Comparison of ENCODE assay signal across 8 mouse cellular contexts in the genomic region with DNA sequence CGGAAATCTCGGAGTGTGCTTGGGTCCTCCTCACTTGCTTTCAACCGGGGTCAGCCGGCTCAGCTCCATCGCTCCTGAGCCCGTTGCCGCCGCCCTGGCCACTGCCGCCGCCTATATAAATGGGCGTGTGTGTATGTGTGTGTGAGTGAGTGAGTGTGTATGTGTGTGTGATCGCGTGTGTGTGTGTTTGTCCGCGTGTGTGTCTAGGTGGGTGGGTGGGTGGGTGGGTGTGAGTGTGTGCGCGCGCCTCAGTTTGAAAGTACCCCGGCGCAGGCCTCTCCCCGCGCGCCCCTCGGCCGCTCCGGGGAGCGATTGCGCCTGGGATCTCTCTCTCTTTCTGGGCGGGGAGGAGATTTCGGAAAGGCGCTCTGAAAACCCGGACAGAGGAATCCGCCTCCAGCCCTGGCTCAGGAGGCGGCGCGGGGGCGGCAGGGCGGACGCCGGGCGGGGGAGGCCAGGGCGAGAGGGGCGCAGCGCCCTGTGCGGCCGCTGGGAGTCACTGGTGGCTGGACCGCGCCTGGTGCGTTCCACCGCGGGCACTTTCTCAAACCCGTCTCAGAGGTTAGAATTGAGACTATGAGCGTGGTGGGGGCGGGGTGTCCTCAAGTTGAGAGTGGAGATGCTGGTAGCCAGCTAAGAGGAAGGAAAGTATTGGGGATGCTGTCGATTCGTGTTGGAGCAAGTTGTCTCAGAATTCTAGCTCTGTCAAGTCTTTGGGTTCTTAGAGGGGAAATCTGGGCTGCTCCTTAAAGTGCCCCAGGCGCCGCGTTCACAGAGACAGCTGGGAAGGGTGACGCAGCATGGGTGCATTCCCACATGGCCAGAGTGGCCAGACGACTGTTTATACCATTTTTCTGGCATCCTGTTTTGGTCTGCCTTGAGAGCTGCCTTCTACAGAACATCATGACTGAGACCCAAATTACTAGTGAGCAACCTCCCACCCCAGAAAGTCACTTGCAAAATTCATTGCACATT. TPM values are rescaled to one million over a fixed set of nuclear protein-coding genes. Genes with fewer than 3 reads are reported as not detected.
A peak's percentile ranks its signal among the peaks of the same experiment; 100 is the strongest.
DNase-seq lines count a peak whose midpoint lies in the region; ATAC-seq lines count a peak whose summit lies in the region.

TSS of gene Nhs (minus strand) at position 94 of the 975 bp plus-strand sequence.

- peak; percentile 47 for DNase-seq in adrenal gland, adult 8-10 months
- DNase-seq in cerebellum, postnatal 14 days, result peak; percentile 62 to 74
- peak; percentile 9 to 45 for DNase-seq in frontal cortex, postnatal 36 days (ENCODE audit: low spot score in 2 of 2)
- peak; percentile 81 for DNase-seq in hindbrain, embryonic 11.5 days (ENCODE audit: low spot score)
- peak; percentile 19 for DNase-seq in left cerebral cortex, adult 11 months (ENCODE audit: low spot score)
- peak; percentile 84 for DNase-seq in lung, postnatal 10 days
- DNase-seq in retina, postnatal 1 day, result peak; percentile 93

- H3K4me3 ChIP-seq in hindbrain, embryonic 11.5 days (ENCODE audit: low read depth, low read length), result peak within 1 kb of the TSS; percentile 50

- no peaks in the 10 kb centered on the region; the same call in 1 of the 2 replicates for H3K27me3 ChIP-seq in hindbrain, embryonic 11.5 days (ENCODE audit: control insufficient read depth, insufficient read depth, low read length)

- H3K4me2 ChIP-seq in hindbrain, embryonic 11.5 days (replicated peaks; ENCODE audit: low read depth, low read length), result peak within 1 kb of the TSS; percentile 47

- no peaks in the 10 kb centered on the region for H3K4me1 ChIP-seq in hindbrain, embryonic 11.5 days (replicated peaks; ENCODE audit: control insufficient read depth, insufficient read depth, low read length)

- H3K9me3 ChIP-seq in hindbrain, embryonic 11.5 days (ENCODE audit: control insufficient read depth, low read length), result no peaks in the 10 kb centered on the region

- H3K9ac ChIP-seq in hindbrain, embryonic 11.5 days (ENCODE audit: low read depth, low read length), result peak within 1 kb of the TSS; percentile 60

- ATAC-seq in hindbrain, embryonic 11.5 days (ENCODE audit: low FRiP score), result peak; percentile 92
- ATAC-seq in monocyte, adult 5-6 weeks (replicated peaks; ENCODE audit: insufficient number of reproducible peaks, low FRiP score, low TSS enrichment, poor library complexity, severe bottlenecking), result no peak

- peak within 1 kb of the TSS; percentile 42; the same call in 1 of the 2 replicates for H3K27ac ChIP-seq in hindbrain, embryonic 11.5 days (ENCODE audit: low read depth, low read length)

- H3K36me3 ChIP-seq in hindbrain, embryonic 11.5 days (ENCODE audit: control insufficient read depth, insufficient read depth, low read length), result no peaks in the 10 kb centered on the region

- 7% methylated on average over 56 of the region's 61 CpGs for WGBS in hindbrain, embryonic 11.5 days

RNA-seq across cellular contexts. Expression of gene Nhs, which starts in this region (rescaled TPM):
- total RNA-seq in adrenal gland, adult 8-10 months (2022), result 1 to 10 TPM; 1.1 to 1.7 (median 1.5) TPM
- 3.4 and 4.6 TPM in 2 replicates for polyA plus RNA-seq in hindbrain, embryonic 11.5 days (2014; fragmentation: Nextera tagmentation; extraction: Ambion mirVana)
- not detected in 3 replicates for total RNA-seq in monocyte, adult 5-6 weeks (2017)

Comparison
In these comparisons a context has a peak if more than half of its experiments do, and no peak if none do; other contexts are left out.
1. DNase-seq: peak in every context shown above with its lines; median percentile 93 in retina, postnatal 1 day; 84 in lung, postnatal 10 days; 81 in hindbrain, embryonic 11.5 days; 68 in cerebellum, postnatal 14 days; 47 in adrenal gland, adult 8-10 months; 27 in frontal cortex, postnatal 36 days; 19 in left cerebral cortex, adult 11 months.